Mouse (Mus musculus) embryonic fibroblast, embryonic 13.5 days (primary cell): ENCODE results near the gene Trim69.

Experiments used
- CTCF ChIP-seq: IDR thresholded peaks from 2 replicates; pipeline ENCODE4 v1.5.1; 2011; ENCODE audit warnings: mild to moderate bottlenecking, control low read depth, low read length, moderate library complexity, borderline replicate concordance; ENCODE audit not compliant: insufficient read depth
- POLR2A ChIP-seq: IDR thresholded peaks from 2 replicates; pipeline ENCODE4 v1.6.1; 2011; ENCODE audit warnings: low read depth, mild to moderate bottlenecking, control low read depth, low read length, moderate library complexity

GRCm38 (mm10) chr2:122125680-122126572 is 34.6 kb upstream of the Trim69 start:
- TF ChIP-seq CTCF (no peak), POLR2A (no peak)
